Mouse (Mus musculus) natural killer cell, adult 2 months (primary cell): ENCODE data around the gene Fndc7.
"Not testable (repeated sequence)": the region's sequence is repeated elsewhere in the genome, so short reads cannot be mapped to it uniquely, and the experiment has no call there.

ENCODE experiments used
- DNase-seq, 2 experiments: peaks; one replicate each; pipeline ENCODE4 v3.0.0; 2022; ENCODE audit warnings: low spot score in 2 of 2

Gene Fndc7

GRCm38 (mm10) chr3:108855864-108856263 lies 33.9 kb downstream of the Fndc7 start:
- no peak for DNase-seq

DNA sequence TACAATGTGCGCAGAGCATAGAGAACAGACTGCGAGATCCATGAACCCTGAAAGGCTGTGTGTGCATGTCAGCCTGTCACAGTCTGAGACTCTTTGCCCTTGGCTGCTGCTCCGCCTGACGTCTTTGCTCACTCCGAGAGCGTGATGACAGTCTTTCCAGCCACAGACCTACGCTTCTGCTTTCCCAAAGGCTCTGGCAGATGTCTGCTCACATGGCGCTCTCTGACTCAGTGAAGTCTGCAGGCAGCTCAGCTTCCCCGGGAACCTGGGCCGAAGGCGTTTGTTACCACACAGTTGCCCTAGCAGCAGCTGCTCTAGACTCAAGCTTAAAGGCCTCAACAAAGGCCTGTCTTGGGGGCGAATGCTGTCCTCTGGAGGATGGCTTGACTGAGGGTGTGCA lies 34.4 kb downstream of the Fndc7 start:
- DNase-seq: no peak

- no peak for DNase-seq
Measured at GRCm38 (mm10) chr3:108853266-108853665, 36.5 kb downstream of the Fndc7 start.

- DNase-seq: no peak
Measured at GRCm38 (mm10) chr3:108851996-108852697, 37.7 kb downstream of the Fndc7 start.

DNA sequence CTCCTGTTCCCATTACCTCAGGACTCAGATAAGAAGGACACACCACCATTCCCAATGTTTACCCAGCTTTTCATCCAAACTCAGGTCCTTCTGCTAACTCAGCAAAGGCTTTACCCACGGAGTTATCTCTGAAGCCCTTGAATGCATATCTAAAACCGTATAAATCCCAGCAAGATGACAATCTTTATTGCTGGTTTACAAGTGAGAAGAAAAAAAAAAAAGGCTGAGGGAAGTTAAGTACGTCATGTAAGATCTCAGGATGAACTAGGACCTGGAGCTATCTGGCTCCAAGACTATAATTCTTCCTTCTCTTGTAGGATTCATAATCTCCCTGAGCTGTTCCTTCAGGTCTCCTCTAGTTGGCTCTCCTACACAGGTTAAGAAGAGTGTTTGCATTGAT lies 38.3 kb downstream of the Fndc7 start:
- DNase-seq: no peak

- no peak for DNase-seq
Measured at GRCm38 (mm10) chr3:108851075-108851474, 38.7 kb downstream of the Fndc7 start.

DNA sequence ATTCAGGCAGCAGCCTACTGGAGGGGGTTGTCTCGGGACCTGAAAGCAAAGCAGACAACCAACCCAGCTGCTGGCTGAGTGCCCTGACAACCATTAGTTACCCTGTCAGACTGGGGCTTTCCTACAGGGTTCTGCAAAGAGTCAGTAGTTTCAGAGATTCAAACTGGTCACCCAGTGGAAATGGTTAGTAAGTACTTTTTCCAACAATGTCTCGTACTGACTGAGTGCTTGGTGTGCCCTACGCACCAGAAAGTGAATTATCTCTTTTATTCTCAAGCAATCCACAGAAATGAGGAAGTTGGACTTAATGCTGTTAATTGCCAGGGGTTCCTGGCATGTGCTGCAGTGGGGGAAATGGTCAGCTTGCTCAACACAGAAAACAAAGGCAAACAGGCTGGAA lies 39.3 kb downstream of the Fndc7 start:
- DNase-seq: no peak

GRCm38 (mm10) chr3:108846616-108847015 lies 43.2 kb downstream of the Fndc7 start:
- no peak for DNase-seq

- DNase-seq: no peak
Measured at GRCm38 (mm10) chr3:108844521-108844920, 45.3 kb downstream of the Fndc7 start.

- DNase-seq: no peak
Measured at GRCm38 (mm10) chr3:108844026-108844425, 45.8 kb downstream of the Fndc7 start.

DNA sequence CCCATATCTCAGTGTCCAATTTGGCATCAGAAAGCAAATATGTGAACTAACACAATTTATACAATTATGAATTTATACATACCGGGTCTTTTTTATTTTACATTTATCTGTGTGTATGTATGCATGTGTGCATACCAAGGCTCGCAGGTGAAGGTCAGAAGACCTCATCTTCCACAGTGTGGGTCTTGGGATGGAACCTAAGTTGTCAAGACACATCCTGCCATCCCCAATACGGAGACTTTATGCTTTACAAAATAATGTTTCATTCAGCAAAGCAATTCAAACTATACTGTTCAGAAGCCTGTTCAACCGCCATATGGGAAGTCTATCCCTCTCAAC lies 49.1 kb downstream of the Fndc7 start:
- no peak for DNase-seq

DNA sequence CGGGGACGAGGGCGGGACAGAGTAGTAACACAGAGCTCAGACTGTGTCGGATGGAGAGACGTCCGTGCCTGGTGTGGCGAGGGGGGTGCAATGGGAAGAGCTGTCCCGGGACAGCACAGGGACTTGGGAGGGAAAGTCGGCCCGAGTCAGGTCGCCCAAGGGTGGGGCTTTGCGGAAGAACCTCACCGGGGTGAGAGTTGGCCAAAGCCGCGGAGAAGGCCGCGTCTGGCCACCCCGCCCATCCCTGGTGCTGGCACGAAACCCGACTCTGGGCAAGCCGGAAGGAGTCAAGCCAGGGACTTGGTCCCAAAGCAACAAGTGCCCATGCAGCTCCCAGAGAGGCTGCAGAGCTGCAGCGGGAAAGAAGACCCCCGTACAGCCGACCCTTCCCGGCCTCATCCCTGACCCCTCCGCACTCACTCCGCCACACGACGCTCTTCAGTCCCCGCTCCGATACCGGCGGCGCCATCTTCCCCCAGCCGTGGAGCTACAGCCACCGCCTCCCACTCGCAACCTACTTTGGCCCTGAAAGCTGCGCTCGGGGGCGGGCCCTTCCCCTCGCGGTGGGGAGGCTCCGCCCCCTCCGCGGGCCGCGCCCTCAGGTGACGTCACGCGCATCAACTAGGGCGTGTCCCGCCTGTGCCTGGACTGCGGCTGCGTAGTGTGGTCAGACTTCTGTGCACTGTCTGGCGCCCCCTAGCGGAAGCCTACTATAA lies 49.6 kb downstream of the Fndc7 start, which contains the start of gene Stxbp3:
Gene Stxbp3 (minus strand): TSS at position 527 of the 716 bp plus-strand sequence.
- peak; percentile 98 to 99 for DNase-seq

DNA sequence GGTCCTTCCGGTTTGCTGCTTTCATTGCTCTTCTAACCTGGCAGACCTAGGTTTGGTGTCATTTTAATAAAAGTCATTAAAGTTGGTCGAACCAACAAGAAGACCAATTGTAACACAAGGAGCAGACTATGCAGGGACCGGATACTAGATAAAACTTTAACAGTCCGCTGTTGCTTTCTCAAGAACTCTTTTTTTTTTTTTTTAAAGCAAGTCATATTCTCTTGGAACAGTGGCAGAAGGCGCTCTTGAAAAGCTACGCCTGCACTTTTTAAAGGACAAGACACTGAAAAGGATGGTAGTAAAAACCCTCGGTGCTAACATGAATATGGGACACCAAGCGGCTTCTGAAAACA lies 50.2 kb downstream of the Fndc7 start:
- DNase-seq: no peak

DNA sequence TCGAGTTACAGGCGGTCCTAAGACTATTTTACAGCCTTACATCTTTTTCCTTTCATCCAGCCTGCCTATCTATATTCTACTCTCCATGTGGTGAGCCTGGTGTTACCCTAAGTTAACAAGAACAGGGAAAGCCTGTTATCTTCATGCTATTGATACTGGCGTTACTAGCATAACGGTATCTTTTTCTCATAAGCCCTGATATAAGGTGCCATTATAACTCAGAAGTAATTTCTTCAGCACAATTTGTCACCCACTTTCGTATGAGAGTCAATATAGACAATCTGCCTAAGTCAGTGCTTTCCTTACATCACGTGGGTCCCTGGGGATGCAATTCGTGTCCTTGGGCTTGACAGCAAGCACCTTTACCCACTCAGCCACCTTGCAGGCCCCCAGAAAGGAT lies 50.8 kb downstream of the Fndc7 start:
- no peak for DNase-seq

- DNase-seq: no peak
Measured at GRCm38 (mm10) chr3:108836931-108837330, 52.9 kb downstream of the Fndc7 start.

GRCm38 (mm10) chr3:108833717-108834116 lies 56.1 kb downstream of the Fndc7 start:
- not testable (repeated sequence) for DNase-seq

GRCm38 (mm10) chr3:108831750-108832149 lies 58.1 kb downstream of the Fndc7 start:
- DNase-seq: peak in 1 of 2 experiments; percentile 6

GRCm38 (mm10) chr3:108830493-108830892 lies 59.3 kb downstream of the Fndc7 start:
- DNase-seq: peak in 1 of 2 experiments; percentile 5

DNA sequence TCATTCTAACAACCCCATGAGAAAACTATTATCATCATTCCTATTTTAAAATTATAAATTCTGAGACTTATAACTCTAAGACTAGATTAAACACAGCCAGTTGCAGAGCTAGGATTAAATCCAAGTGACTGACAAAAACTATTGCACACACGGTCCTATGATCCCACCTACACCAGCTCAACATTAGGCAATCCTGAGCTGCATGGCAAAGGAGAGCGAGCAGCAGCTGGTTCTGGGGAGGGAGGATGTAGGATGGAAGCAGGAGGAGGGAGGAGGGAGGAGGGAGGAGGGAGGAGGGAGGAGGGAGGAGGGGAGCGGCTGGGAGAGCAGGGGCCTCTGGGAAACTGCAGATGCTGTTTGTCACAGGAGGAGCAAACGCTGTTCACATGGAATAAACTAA lies 74.2 kb downstream of the Fndc7 start:
- no peak for DNase-seq

- no peak for DNase-seq
Measured at GRCm38 (mm10) chr3:108810747-108811263, 79.0 kb downstream of the Fndc7 start.

DNA sequence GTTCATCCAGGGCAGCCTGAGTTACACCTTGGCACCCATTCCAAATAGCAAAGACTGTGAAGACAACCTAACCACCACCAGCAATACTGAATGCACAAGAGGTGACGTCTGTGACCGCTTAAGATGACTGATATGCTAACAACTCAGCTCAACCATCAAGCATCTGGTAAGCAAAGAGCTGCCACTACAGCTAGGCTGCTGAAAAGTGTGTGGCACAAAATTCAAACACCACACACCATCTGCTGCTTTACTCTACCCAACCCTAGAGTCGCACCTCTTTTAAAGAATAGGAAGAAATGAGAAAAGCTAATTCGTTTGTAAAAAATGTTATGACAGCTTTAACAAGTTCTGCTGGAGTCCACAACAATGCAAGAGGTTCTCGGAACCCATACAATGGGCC lies 84.2 kb downstream of the Fndc7 start:
- DNase-seq: no peak
